Mouse (Mus musculus) lung, adult 2 months (tissue): Measurements from ENCODE around the gene Dda1. TPM values are rescaled to one million over a fixed set of nuclear protein-coding genes. Genes with fewer than 3 reads are reported as not detected.

ENCODE experiments used
- DNase-seq: peaks from one replicate; pipeline ENCODE4 v3.0.0; 2022
- H3K4me1 ChIP-seq: fragments of 200-500 bp; 2 replicates; pipeline ENCODE4 v1.6.1; 2011; ENCODE audit warnings: low read length; ENCODE audit not compliant: control insufficient read depth, insufficient read depth
- H3K4me3 ChIP-seq: fragments of 200-500 bp; replicated peaks from 2 replicates; pipeline ENCODE3; 2011; ENCODE audit warnings: low read depth, mild to moderate bottlenecking, control low read depth, low read length; ENCODE audit errors: extremely low read depth
- CTCF ChIP-seq: fragments of 200-500 bp; IDR thresholded peaks from 2 replicates; pipeline ENCODE4 v1.5.1; 2011; ENCODE audit warnings: mild to moderate bottlenecking, low read length, control low read depth; ENCODE audit not compliant: insufficient read depth
- POLR2A ChIP-seq: fragments of 200-500 bp; IDR thresholded peaks from 2 replicates; pipeline ENCODE4 v1.6.1; 2011; ENCODE audit warnings: low read depth, mild to moderate bottlenecking, control low read depth, low read length, borderline replicate concordance; ENCODE audit errors: extremely low read depth
- WGBS: fragments of 180-500 bp; shearing (Covaris S2); methylation state at CpG from one replicate; pipeline ENCODE4 v1.1.7; 2018; 5-methylcytosine and 5-hydroxymethylcytosine counted together
- polyA plus RNA-seq: library from polyadenylated mRNA; depleted of rRNA; stranded (reverse); fragments of >200 nt; gene quantifications from 2 replicates; pipeline ENCODE4 v1.2.3, GENCODE M21; 2012

Gene Dda1
- polyA plus RNA-seq, 1 experiment, result 85.9 TPM

GRCm38 (mm10) chr8:71466198-71466597 lies 2.8 kb upstream of the Dda1 start:
- DNase-seq, result no peak
- no peak for TF ChIP-seq POLR2A
- TF ChIP-seq CTCF, result no peak
- no peak overlapping the region for H3K4me3 ChIP-seq
- WGBS, result 91% methylated on average over 5 of the region's 5 CpGs
- H3K4me1 ChIP-seq, result peaks cover 17% of the 10 kb centered on the region

GRCm38 (mm10) chr8:71467201-71467600 lies 1.8 kb upstream of the Dda1 start:
- H3K4me3 ChIP-seq, result no peak overlapping the region
- TF ChIP-seq CTCF, result no peak
- TF ChIP-seq POLR2A, result no peak

DNA sequence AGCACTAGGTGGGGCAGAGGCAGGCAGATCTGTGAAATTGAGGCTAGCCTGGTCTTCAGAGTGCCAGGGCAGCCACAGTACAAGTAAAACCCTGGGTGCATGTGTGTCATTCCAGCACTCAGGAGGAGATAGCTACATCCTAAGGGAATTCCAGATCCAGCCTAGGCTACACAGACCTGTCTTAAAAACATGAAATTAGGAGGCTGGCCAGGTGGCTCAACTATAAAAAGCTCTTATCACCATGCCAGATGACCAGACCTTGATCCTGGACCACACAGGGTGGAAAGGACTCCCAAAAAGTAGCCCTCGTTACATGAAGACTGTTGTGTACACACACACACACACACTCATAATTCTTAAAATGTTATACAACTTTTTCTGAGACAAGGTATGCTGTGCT lies 998 bp upstream of the Dda1 start:
- WGBS, result 94% methylated on average over 1 of the region's 1 CpGs

More at GRCm38 (mm10) chr8:71467201-71467600, 1.8 kb upstream of the Dda1 start:
- DNase-seq, result no peak
- H3K4me1 ChIP-seq, result peaks cover 17% of the 10 kb centered on the region
- WGBS, result 94% methylated on average over 2 of the region's 2 CpGs

GRCm38 (mm10) chr8:71469411-71469810 lies 412 bp downstream of the Dda1 start:
- WGBS, result under 1% methylated on average over 24 of the region's 24 CpGs
- Histone ChIP-seq H3K4me1 (peaks cover 11% of the 10 kb centered on the region), H3K4me3 (peak overlapping the region; percentile 73)
- TF ChIP-seq POLR2A (no peak), CTCF (no peak)
- DNase-seq, result peak; percentile 40

More for the DNA sequence above, 998 bp upstream of the Dda1 start:
- no peak for TF ChIP-seq CTCF
- no peak for TF ChIP-seq POLR2A
- Histone ChIP-seq H3K4me3 (no peak overlapping the region), H3K4me1 (peaks cover 17% of the 10 kb centered on the region)
- no peak for DNase-seq

DNA sequence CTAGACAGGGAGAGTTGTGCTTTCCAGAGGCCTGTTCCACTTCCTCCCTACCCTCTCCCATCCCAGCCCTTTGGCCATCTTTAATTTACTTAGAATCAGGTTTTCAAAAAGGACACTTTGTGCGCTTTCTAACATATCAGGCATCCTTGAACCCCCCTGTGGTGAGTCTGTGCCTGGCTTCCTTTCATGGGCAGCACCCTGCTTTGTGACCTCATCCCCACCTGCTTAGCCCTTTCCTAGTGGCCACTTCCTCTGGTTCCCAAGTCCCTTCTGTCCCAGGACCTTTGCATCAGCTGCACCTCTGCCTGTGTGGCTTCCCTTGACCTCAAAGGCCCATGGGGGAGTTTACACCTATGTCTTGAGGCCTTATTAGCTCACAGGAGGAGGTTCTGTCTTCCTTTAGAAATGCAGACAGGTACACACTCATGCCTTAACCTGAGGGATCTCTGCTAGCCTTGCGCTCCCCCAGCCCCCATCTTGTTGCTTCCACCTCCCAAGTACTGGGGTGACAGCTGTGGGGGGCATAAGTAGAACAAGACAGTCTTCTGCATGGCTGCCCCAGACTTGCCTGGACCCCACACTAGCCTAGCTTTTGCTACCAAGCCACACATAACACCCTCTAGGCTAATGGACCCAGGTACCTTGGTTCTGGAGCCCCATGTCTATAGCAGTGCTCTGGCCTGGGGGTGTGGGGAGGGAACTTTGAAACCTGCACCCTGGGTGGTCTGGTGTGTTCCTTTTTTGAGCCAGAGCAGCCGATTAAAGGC lies 1.3 kb downstream of the Dda1 start:
- TF ChIP-seq CTCF, result no peak
- TF ChIP-seq POLR2A, result no peak

DNA sequence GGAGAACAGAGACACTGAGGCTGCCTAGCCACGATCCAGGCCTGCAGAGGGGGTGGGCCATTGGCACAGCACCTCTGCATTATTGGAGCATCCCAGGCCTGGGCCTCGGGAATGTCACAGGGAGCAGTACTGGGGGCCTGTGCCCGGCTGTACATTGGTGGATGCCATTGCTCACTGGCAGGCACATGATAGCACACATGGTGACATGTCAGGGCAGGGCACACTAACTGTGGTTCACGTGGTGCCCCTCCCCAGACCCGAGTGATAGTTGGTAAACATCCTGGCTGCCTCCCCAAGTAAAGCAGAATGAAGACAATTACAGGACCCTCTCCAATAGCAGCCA lies 1.9 kb downstream of the Dda1 start:
- H3K4me1 ChIP-seq, result peaks cover 13% of the 10 kb centered on the region
- WGBS, result 72% methylated on average over 5 of the region's 5 CpGs
- H3K4me3 ChIP-seq, result no peak overlapping the region

More for the DNA sequence above, 1.3 kb downstream of the Dda1 start:
- peaks cover 11% of the 10 kb centered on the region for H3K4me1 ChIP-seq
- no peak for DNase-seq
- no peak overlapping the region for H3K4me3 ChIP-seq
- 84% methylated on average over 3 of the region's 3 CpGs for WGBS

DNA sequence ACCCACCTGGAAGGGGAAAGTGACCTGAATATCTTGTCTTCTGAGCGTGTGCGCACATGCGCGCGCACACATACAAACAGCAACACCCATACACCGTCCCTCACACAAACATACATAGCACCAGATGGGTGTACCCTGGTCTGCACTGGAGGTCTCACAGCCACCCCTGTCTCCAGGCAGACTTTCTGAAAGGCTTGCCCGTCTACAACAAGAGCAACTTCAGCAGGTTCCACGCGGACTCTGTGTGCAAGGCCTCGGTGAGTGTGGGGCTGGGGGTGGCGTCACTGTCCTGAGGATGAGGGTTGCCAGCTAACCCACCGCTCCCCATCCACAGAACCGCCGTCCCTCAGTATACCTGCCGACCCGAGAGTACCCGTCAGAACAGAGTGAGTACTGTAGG lies 2.9 kb downstream of the Dda1 start:
- no peak for TF ChIP-seq CTCF
- no peak for TF ChIP-seq POLR2A
- 96% methylated on average over 17 of the region's 17 CpGs for WGBS
- Histone ChIP-seq H3K4me3 (no peak overlapping the region), H3K4me1 (peaks cover 14% of the 10 kb centered on the region)
- no peak for DNase-seq

More for the DNA sequence above, 1.9 kb downstream of the Dda1 start:
- TF ChIP-seq POLR2A (no peak), CTCF (no peak)
- no peak for DNase-seq

DNA sequence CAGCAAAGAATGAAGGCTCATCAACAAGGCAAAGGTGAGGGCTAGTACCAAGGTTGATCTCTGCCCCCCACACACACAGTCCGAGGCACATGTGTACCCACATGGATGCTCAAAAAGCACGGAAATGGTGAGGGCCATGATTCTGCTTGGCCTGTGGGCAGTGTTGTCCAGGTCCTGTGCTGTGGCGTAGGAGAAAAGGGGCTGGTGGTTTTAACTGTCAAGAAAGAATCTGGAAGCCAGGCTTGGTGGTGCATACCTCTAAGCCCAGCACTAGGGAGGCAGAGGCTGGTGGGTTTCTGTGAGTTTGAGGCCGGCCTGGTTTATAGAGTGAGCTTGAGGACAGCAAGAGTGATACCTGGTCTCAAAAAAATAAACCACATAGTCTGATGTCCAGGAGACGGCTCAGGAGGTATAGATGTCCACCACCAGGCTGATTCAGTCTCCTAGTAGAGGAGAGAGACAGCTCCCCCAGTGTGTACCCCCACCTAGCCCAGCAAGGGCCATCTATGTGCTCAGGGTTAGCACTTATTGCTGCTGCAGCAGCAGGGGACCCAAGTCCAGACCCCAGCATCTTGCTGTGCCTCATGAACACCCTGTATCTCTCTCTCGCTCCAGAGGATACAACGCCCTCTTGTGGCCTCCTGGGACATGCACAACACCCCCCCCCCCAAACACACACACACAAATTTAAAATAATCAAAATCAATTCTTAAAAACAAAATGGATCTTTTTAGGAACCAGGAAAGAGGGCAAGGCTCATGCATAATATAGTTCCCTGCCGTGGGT lies 3.8 kb downstream of the Dda1 start:
- Histone ChIP-seq H3K4me1 (peaks cover 14% of the 10 kb centered on the region), H3K4me3 (no peak overlapping the region)
- no peak for DNase-seq
- WGBS, result 89% methylated on average over 8 of the region's 8 CpGs
- TF ChIP-seq CTCF (0 out of 2 replicates have a peak, but pooled peaks have one; percentile 3), POLR2A (no peak)

GRCm38 (mm10) chr8:71474344-71474743 lies 5.3 kb downstream of the Dda1 start:
- TF ChIP-seq CTCF (no peak), POLR2A (no peak)
- no peak overlapping the region for H3K4me3 ChIP-seq
- WGBS, result 91% methylated on average over 18 of the region's 18 CpGs
- DNase-seq, result no peak
- H3K4me1 ChIP-seq, result peaks cover 14% of the 10 kb centered on the region
